Mouse (Mus musculus): ENCODE measurements around the gene Des. TPM values are rescaled to one million over a fixed set of nuclear protein-coding genes. Genes with fewer than 3 reads are reported as not detected.

The Des gene
- polyA plus RNA-seq, 1 experiment from 2014 or later, result not detected

DNA sequence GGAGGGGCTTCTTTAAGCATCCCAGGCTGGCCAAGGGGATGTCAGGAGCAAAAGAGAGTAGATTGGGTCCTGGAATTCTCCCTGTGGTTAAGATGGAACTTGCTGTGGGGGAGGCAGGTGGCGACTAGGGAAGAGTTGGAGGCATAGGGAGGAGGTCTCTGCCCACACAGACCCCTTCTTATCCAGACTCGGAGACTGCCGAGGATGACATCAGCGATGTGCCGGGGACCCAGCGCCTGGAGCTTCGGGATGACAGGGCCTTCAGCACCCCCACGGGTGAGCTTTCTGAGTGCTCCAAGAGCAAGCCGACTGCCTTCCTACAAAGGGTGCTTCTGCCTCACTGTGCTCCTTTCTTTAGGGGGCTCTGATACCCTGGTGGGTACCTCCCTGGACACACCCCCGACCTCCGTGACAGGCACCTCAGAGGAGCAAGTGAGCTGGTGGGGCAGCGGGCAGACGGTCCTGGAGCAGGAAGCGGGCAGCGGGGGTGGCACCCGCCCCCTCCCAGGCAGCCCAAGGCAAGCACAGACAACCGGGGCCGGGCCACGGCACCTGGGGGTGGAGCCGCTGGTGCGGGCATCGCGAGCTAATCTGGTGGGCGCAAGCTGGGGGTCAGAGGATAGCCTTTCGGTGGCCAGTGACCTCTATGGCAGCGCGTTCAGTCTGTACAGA lies 24.5 kb downstream of the Des start:
- H3K4me3 ChIP-seq (ENCODE audit: inconsistent target), result no peak overlapping the region
- H3K27ac ChIP-seq, result no peak overlapping the region
- no peaks in the 10 kb centered on the region for H3K79me2 ChIP-seq (ENCODE audit: inconsistent target)
- no peaks in the 10 kb centered on the region for H3K36me3 ChIP-seq (ENCODE audit: inconsistent target)
- 80% methylated on average over 24 of the region's 27 CpGs for WGBS (ENCODE audit: missing documents)

DNA sequence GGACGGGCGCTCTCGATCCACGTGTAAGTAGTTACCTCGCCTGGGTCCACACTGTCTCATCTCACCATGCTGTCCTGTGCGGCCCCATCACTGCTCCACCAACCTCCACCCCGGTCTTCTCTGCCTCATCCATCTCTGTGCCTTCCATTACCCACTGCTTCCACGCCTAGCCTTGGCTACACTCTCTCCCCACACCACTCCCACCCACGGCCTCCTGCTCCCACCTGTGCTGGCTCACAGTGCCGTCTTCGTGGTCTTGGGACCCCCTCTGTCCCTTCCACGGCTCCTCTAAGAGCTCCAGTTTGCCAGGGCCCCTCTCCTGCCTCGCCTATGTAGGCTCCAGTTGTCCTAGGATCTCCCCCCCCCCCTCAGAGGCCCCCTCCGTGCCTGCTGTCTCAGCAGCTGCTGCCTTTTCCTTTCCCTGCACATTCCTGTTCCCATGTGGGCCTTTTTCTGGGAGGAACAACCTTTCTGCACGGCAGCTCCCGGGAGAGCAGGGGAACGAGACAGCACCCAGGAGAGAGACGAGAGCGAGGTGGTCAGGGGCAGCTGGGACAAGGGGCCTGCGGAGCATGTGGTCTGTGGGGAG lies 25.1 kb downstream of the Des start:
- Histone ChIP-seq H3K79me2 (ENCODE audit: inconsistent target) (no peaks in the 10 kb centered on the region), H3K36me3 (ENCODE audit: inconsistent target) (no peaks in the 10 kb centered on the region), H3K4me3 (ENCODE audit: inconsistent target) (no peak overlapping the region), H3K27ac (no peak overlapping the region)
- WGBS (ENCODE audit: missing documents), result 81% methylated on average over 16 of the region's 20 CpGs

DNA sequence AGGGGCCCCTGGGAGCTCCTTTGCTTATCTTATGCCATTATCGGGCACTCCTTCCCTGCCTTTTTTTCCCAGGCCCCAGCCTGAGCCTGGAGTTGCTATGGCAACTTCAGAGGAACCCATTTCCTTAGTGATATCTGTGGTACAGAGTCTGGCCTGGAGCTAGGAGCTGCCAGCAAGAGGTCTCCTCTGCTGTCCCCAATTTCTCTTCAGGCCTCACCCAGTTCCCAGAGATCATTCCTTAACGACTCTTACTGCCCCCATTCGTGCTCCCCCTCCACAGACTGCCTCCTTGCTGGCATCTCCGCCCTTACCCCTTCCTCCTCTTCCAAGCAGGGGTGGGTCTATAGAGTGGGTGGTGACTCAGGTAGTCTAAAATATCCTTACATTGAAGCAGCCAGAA lies 26.0 kb downstream of the Des start:
- WGBS (ENCODE audit: missing documents), result 55% methylated on average over 4 of the region's 4 CpGs
- Histone ChIP-seq H3K79me2 (ENCODE audit: inconsistent target) (no peaks in the 10 kb centered on the region), H3K27ac (no peak overlapping the region), H3K36me3 (ENCODE audit: inconsistent target) (no peaks in the 10 kb centered on the region), H3K4me3 (ENCODE audit: inconsistent target) (no peak overlapping the region)

DNA sequence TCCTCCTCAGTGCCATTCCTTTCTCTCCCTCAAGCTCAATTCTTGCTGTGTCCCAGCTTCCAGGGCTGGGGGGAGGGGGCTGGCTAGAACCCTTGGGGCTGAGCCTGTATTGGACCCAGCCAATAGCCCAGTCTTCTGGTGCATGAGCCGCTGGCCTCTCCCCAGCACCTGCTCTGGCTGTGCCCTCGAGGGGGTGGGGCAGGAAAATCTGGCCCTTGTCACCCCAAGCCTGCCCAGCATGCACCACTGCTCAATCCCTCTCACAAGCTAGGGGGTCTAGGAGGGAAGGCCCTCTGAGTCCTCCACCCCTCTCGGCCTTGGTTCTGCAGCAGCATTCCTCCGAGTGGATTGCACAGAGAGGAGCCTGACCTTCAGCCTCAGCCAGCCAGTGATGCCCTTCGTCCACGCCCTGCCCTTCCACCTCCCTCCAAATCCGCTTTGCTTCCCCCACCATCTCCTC lies 27.4 kb downstream of the Des start:
- Histone ChIP-seq H3K4me3 (ENCODE audit: inconsistent target) (no peak overlapping the region), H3K27ac (no peak overlapping the region), H3K36me3 (ENCODE audit: inconsistent target) (no peaks in the 10 kb centered on the region), H3K79me2 (ENCODE audit: inconsistent target) (no peaks in the 10 kb centered on the region)
- 36% methylated on average over 7 of the region's 7 CpGs for WGBS (ENCODE audit: missing documents)

DNA sequence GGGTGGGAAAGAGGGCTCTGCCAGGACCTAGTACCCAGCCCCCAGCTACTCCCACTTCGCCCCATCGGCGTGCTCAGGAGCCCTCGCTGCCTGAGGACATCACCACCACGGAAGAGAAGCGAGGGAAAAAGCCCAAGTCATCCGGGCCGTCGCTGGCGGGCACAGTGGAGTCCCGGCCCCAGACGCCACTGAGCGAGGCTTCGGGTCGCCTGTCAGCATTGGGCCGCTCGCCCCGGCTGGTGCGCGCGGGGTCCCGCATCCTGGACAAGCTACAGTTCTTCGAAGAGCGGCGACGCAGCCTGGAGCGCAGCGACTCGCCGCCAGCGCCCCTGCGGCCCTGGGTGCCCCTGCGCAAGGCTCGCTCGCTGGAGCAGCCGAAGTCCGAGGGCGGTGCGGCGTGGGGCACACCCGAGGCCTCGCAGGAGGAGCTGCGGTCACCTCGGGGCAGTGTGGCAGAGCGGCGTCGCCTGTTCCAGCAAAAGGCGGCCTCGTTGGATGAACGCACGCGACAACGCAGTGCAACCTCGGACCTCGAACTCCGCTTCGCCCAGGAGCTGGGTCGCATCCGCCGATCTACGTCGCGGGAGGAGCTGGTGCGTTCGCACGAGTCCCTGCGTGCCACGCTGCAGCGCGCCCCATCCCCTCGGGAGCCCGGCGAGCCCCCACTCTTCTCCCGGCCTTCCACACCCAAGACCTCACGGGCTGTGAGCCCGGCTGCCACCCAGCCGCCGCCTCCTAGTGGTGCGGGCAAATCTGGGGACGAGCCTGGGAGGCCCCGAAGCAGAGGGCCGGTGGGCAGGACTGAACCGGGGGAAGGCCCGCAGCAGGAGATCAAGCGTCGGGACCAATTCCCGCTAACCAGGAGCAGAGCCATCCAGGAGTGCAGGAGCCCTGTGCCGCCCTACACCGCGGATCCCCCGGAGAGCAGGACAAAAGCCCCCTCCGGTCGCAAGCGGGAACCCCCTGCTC lies 28.1 kb downstream of the Des start:
- 3% methylated on average over 88 of the region's 94 CpGs for WGBS (ENCODE audit: missing documents)
- no peaks in the 10 kb centered on the region for H3K36me3 ChIP-seq (ENCODE audit: inconsistent target)
- no peak overlapping the region for H3K4me3 ChIP-seq (ENCODE audit: inconsistent target)
- H3K79me2 ChIP-seq (ENCODE audit: inconsistent target), result no peaks in the 10 kb centered on the region
- no peak overlapping the region for H3K27ac ChIP-seq

DNA sequence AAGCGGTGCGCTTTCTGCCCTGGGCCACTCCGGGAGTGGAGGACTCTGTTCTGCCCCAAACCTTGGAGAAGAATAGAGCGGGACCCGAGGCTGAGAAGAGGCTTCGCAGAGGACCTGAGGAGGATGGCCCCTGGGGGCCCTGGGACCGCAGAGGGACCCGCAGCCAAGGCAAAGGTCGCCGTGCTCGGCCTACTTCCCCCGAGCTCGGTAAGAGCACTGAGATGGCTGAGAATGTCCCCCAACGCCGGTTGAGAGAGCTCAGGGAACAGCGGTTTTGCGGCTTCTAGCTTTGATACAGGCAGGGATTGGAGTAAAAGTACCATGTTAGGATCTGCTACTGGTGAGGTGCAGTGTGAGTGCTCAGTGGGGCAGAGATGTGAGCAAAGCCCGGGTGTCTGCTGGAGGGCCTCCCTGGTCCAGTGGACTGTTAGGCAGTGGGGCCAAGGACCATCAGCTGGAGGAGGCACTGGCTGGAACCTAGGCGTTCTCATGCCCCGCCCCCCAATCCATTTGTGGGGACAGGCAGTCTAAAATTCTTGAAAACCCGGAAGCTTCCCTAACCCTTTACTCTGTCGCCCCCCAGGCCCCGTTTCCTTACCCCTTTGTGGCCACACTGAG lies 28.9 kb downstream of the Des start:
- Histone ChIP-seq H3K4me3 (ENCODE audit: inconsistent target) (no peak overlapping the region), H3K36me3 (ENCODE audit: inconsistent target) (no peaks in the 10 kb centered on the region), H3K27ac (no peak overlapping the region), H3K79me2 (ENCODE audit: inconsistent target) (no peaks in the 10 kb centered on the region)
- WGBS (ENCODE audit: missing documents), result 22% methylated on average over 23 of the region's 23 CpGs

DNA sequence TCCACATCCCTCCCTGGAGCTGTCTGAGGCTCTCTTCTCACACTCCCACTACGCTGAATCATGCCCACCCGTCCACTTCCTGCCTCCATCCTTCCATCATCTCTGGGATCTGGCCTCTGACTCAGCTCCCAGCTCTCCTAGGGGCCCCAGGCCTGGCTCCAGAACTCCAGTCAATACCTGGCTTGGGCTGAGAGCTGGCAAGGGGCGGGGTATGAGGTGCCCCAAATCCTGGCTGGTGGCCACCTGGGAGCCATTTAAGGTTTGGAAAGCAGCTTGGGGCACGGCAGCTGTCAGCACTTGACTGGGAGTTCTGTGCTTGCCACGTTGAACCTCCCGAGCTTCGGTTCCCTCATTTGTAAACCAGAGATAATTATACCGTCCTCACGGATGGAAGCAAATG lies 33.0 kb downstream of the Des start:
- Histone ChIP-seq H3K36me3 (ENCODE audit: inconsistent target) (no peaks in the 10 kb centered on the region), H3K79me2 (ENCODE audit: inconsistent target) (no peaks in the 10 kb centered on the region)
- 75% methylated on average over 9 of the region's 9 CpGs for WGBS (ENCODE audit: missing documents)

DNA sequence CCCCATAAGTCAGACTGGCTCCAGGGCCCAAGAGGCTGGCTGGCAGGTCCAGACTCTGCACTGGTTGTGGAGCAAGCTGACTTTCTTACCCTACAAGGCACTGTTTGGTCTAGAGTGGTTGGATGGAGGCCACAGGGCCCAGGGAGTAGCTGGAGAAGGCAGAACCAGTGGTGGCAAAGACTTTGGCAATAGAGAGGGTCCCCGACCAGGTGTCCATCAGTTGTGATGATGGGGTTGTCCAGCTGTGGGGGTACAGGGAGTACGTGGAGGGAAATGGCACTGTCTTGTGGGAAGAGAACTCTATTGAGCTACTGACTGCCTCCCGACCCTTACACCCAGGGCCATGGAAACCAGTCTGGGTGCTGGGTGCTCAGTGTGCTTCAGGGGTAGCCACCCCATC lies 33.7 kb downstream of the Des start:
- 93% methylated on average over 3 of the region's 3 CpGs for WGBS (ENCODE audit: missing documents)
- Histone ChIP-seq H3K79me2 (ENCODE audit: inconsistent target) (no peaks in the 10 kb centered on the region), H3K4me3 (ENCODE audit: inconsistent target) (no peak overlapping the region), H3K27ac (no peak overlapping the region), H3K36me3 (ENCODE audit: inconsistent target) (no peaks in the 10 kb centered on the region)

More for the DNA sequence above, 33.0 kb downstream of the Des start:
- H3K4me3 ChIP-seq (ENCODE audit: inconsistent target), result no peak overlapping the region
- no peak overlapping the region for H3K27ac ChIP-seq

DNA sequence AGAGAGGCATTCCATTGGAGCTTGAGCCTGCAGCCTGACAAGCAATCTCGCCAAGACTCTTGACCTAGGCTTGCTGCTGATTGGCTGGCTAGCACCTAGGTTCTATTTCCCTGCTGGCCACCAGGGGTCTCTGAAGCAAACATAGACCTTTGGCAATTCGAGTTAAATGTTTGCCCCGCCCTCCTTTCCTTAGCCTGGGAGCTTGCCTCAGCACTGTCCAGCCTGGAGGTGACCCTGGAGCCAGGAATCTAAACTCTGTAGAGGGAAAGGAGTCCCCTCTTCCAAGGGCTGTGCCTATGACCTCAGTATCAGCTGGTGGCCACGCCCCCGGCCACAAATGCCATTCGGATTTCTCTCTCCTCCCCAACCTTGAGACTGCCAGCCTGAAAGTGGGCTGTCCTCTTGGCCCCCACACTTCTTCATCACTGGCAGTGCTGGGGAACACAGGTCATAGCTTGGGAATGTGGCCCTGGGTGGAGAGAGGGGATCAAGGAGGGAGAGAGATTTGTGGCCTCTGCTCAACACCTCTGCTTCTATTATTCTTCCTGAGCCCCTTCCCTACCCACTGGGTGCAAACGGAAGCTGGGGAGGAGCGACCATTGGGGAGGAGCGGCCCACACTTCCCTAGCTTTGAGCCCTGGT lies 38.8 kb downstream of the Des start:
- Histone ChIP-seq H3K4me3 (ENCODE audit: inconsistent target) (peak overlapping the region; percentile 81; the same call in 1 of the 2 replicates), H3K27ac (peak overlapping the region; percentile 100), H3K36me3 (ENCODE audit: inconsistent target) (peaks cover 25% of the 10 kb centered on the region), H3K79me2 (ENCODE audit: inconsistent target) (peaks cover 27% of the 10 kb centered on the region)
- 20% methylated on average over 9 of the region's 9 CpGs for WGBS (ENCODE audit: missing documents)

DNA sequence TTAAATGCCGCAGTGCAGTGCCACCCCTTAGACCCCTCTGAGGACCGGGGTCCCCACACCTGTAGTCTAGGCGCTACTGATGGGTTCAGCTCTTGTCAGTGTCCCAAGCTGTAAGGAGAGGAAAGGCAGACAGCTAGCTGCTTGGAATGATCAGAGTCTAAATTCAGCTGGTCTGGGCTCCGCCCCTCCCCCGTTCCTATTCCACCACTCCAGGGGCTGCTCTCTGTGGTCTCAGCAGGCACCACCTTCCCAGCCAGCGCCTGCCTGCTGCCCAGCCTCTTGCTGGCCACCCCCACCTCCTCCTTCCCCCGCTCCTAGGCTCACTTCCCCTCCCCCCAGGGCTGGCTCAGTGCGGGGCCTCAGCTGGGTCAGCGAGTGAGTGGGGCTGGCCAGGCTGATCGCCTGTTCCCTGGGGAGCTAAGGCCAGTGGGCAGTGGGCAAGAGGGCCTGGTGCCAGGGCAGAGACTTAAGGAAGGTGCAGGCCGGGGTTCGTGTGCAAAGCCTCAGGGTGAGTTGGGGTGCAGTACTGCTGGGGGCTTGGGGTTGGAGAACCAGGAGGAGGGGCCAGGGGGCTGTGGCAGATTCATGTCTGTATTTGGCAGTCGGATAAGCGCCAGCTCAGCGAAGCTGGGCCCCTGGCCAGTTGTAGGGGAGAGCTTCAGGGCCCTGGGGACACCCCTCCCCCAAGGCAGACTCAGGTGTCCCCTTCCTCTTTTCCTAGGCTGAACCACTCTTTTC lies 39.8 kb downstream of the Des start:
- WGBS (ENCODE audit: missing documents), result 37% methylated on average over 14 of the region's 15 CpGs
- H3K79me2 ChIP-seq (ENCODE audit: inconsistent target), result peaks cover 27% of the 10 kb centered on the region
- peak overlapping the region; percentile 81 for H3K4me3 ChIP-seq (ENCODE audit: inconsistent target)
- H3K36me3 ChIP-seq (ENCODE audit: inconsistent target), result peaks cover 32% of the 10 kb centered on the region
- peak overlapping the region; percentile 100 for H3K27ac ChIP-seq

DNA sequence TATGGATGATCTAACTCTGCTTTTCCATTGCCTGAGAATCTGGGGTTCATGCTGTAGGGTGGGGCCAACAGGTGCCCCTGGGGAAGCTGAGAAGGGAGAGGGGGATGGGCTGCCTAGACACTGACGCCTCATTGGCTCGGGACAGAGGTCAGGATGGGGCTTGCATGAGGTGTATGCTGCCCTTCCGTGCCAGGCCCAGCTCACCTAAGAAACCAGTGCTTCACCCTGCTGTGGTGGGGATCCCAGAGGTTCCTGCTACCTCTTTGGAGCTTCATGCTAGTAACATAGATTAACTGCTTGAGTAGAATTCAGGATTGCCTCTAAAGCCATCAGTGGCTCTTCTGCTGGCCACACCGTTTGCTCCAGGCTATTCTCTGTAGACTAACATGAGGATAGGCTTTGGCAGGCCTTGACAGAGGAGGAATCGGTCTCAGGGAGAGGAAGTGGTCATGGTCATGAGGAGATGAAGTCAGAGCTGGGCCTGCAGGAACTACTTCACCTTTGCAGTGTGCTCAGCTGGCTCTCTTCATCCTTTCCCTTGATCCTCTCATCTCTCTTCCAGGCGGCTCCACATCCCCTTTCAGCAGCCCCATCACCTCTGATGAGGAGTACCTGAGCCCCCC lies 40.5 kb downstream of the Des start:
- peaks cover 39% of the 10 kb centered on the region for H3K36me3 ChIP-seq (ENCODE audit: inconsistent target)
- H3K4me3 ChIP-seq (ENCODE audit: inconsistent target), result peak overlapping the region; percentile 81
- WGBS (ENCODE audit: missing documents), result 37% methylated on average over 6 of the region's 6 CpGs
- peaks cover 27% of the 10 kb centered on the region for H3K79me2 ChIP-seq (ENCODE audit: inconsistent target)
- H3K27ac ChIP-seq, result peak overlapping the region; percentile 100

DNA sequence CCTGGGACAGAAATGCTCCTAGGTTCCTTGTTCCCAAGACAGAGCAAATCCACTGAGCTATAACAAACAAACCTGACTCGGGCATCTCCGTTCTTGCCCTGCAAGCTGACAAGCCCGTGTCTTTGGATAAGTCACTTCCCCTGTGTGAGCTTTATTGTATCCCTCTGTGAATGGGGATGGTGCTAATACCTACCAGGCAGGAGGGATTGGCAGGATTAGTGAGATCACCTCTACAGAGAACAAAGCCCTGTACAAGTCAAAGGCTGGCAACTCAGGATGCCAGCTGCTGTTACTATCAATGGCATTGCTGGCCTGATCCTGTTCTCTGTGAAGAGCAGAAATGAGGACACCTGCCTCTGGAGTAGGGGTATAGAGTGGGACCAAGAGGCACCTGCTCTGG lies 45.4 kb downstream of the Des start:
- no peak overlapping the region for H3K4me3 ChIP-seq (ENCODE audit: inconsistent target)
- H3K36me3 ChIP-seq (ENCODE audit: inconsistent target), result peaks cover 55% of the 10 kb centered on the region
- no peak overlapping the region for H3K27ac ChIP-seq
- 94% methylated on average over 3 of the region's 3 CpGs for WGBS (ENCODE audit: missing documents)
- peaks cover 27% of the 10 kb centered on the region for H3K79me2 ChIP-seq (ENCODE audit: inconsistent target)

DNA sequence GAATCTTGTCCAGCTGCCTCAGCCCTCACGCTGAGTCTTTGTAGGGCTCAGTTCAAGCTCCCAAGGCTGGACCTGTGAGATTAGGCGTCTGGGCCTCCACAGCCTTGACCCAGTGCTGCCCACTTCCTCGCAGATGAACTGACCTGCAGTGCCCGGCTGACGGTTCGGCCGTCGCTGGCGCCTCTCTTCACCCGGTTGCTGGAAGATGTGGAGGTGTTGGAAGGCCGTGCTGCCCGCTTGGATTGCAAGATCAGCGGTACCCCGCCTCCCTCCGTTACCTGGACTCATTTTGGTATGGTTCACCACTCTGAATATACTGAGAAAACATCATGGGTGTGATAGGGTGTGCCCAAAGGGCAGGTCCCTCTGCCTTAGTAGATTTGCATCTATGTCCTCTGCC lies 46.0 kb downstream of the Des start:
- Histone ChIP-seq H3K27ac (no peak overlapping the region), H3K4me3 (ENCODE audit: inconsistent target) (no peak overlapping the region), H3K36me3 (ENCODE audit: inconsistent target) (peaks cover 56% of the 10 kb centered on the region), H3K79me2 (ENCODE audit: inconsistent target) (peaks cover 23% of the 10 kb centered on the region)
- 96% methylated on average over 15 of the region's 15 CpGs for whole genome bisulfite sequencing (ENCODE audit: missing documents)

Measured in macrophage (primary cell).